Mouse (Mus musculus): Measurements from ENCODE around the gene Cyp1a1. TPM values are rescaled to one million over a fixed set of nuclear protein-coding genes. Genes with fewer than 3 reads are reported as not detected.

Cyp1a1 gene
- total RNA-seq, 2 experiments from 2014 or later, result not detected

DNA sequence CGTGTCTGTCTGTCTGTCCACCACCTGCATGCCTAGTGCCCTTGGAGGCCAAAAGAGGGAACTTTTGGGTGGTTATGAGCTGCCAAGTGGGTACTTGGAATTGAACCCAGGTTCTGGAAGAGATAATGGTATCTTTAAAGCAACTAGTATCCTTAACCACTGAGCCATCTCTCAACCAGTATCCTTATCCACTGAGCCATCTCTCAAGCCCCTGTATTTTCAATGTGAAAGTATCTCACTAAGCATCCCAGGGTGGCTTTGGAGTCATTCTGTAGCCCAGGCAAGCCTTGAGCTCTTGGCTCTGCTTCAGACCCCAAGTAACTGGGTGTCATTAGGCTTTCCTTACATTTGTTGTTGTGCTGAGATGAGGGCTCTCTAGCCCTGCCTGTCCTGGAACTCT, 32.8 kb upstream of the Cyp1a1 start:
- DNase-seq, result no peak
- intact Hi-C loops (cut with DNase I), result loop anchor here (1.0 to 5.0 kb wide), 4 partner anchors 26 to 168 kb away; partner anchors contain the start of gene Cox5a

DNA sequence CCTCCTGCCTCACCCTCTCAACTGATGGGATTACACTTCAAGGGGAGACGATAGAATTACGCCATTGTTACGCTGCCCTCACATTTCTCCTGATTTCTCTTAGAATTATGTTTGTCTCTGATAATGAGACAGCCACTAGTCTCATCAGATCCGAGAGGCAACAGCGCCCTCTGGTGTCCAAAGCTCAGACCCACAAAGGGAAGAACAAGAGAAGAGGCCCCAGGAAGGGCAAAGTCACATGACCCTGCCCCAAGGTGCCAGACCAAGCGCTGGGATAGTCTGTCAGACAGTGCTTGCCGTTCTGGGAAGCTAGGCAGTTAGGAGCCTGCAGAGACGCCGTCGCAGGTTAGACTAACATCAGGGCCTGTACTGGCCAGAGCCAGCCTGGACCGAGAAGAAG, 32.0 kb upstream of the Cyp1a1 start:
- intact Hi-C loops (cut with DNase I), result loop anchor here (1.0 to 5.0 kb wide), 4 partner anchors 26 to 168 kb away; partner anchors contain the start of gene Cox5a
- DNase-seq, result peak; percentile 95 to 98

GRCm38 (mm10) chr9:57656631-57657350, 30.9 kb upstream of the Cyp1a1 start:
- intact Hi-C loops (cut with DNase I), result loop anchor here (5.0 kb wide), 2 partner anchors 134 to 169 kb away; partner anchors contain the start of gene Cox5a
- DNase-seq, result peak in 1 of 2 experiments; percentile 47

DNA sequence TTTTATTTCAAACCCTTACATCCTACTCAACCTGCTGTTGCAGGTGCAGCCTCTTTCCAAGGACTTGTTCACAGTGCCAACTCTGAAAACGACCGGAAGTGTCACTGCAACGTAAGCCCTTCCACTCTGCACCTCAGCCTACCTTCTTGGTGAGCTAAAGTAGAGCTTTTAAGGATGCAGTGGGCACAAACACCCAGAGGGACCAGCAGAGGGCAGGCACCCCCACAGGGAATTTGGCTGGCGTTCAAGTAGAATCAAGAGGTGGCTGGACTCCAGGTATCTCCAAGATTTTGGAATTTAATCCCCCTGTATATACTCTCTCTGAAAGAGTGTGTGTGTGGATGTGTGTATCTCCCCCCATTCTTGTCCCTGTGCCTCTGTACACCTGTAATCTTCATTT, 29.9 kb upstream of the Cyp1a1 start:
- intact Hi-C loops (cut with DNase I), result loop anchor here (5.0 kb wide), 2 partner anchors 136 to 171 kb away; partner anchors contain the start of gene Cox5a
- no peak for DNase-seq

GRCm38 (mm10) chr9:57658970-57659369, 28.8 kb upstream of the Cyp1a1 start:
- intact Hi-C loops (cut with DNase I), result loop anchor here (1.0 to 5.0 kb wide), 3 partner anchors 85 to 172 kb away; partner anchors contain the start of gene Cox5a
- no peak for DNase-seq

GRCm38 (mm10) chr9:57659774-57660173, 28.0 kb upstream of the Cyp1a1 start:
- DNase-seq, result peak; percentile 85 to 90
- intact Hi-C loops (cut with DNase I), result loop anchor here (1.0 to 5.0 kb wide), 4 partner anchors 85 to 338 kb away; partner anchors contain the start of gene Cox5a

GRCm38 (mm10) chr9:57660501-57660900, 27.2 kb upstream of the Cyp1a1 start:
- intact Hi-C loops (cut with DNase I), result loop anchor here (5.0 kb wide), 1 partner anchor 337 kb away; no protein-coding TSS in a partner anchor
- no peak for DNase-seq

DNA sequence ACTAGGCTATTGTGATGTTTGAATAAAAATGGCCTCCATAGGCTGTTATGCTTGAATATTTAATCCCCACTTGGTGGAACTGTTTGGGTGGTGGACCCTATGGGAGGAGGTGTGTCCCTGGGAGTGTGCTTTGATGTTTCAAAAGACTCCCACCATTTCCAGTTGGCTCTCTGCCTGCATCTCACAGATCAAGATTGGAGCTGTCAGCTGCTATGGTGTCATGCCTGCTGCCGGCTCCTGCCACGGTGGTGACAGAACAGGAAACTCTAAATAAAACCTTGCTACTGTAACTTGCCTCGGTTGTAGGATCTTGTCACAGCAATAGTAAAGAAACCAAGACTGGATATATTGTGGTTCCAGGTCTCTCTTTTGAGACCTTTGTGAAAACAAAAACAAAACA, 26.2 kb upstream of the Cyp1a1 start:
- DNase-seq, result no peak
- intact Hi-C loops (cut with DNase I), result loop anchor here (5.0 kb wide), 1 partner anchor 336 kb away; no protein-coding TSS in a partner anchor

GRCm38 (mm10) chr9:57664616-57665015, 23.1 kb upstream of the Cyp1a1 start:
- DNase-seq, result no peak
- intact Hi-C loops (cut with DNase I), result loop anchor here (5.0 kb wide), 2 partner anchors 43 to 333 kb away; partner anchors contain the start of gene Edc3

DNA sequence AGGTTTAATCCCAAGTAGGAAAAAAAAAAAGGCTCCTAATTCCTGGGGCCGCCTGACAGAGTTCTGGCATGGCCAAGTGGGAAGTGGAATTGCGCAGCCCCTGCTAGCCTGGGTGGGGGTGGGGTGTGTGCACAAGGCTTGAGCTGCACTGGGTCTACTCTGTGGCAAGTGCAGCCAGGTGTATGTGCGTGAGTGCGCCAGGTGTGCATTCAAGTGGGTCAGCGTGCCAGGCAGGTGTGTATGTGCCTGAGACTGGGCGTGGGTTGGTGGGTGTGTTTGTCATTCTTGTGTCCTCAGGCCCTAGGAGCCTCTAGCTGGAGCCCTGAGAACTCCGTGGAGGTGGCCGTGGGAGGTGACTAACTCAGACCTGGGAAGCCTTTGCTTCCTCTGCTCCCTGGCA, 21.2 kb upstream of the Cyp1a1 start:
- intact Hi-C loops (cut with DNase I), result loop anchor here (5.0 kb wide), 1 partner anchor 41 kb away; the partner anchor contains the start of gene Edc3
- DNase-seq, result no peak

- intact Hi-C loops (cut with DNase I), result loop anchor here (5.0 kb wide), 1 partner anchor 40 kb away; the partner anchor contains the start of gene Edc3
- no peak for DNase-seq
Observed at GRCm38 (mm10) chr9:57667136-57667535, 20.6 kb upstream of the Cyp1a1 start.

DNA sequence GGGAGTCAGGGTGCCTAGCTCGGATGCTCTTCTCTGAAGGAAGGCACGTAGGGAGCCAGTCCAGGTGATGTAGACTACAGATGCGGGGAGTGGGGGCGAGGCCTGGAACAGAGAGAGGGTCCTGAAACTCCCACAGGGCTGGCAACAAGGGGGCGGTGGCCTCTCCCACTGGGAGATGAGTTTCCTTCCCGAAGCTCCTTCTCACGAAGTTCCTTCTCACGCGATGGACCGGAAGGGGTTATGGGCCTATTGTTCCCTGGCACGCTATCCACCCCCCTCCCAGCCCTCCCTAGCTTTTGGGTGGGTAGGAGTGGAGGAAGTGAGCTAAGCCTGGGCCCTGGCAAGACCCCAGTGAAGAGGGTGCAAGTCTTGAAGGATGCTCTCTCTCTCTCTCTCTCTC, 19.9 kb upstream of the Cyp1a1 start:
- DNase-seq, result no peak
- intact Hi-C loops (cut with DNase I), result loop anchor here (5.0 kb wide), 1 partner anchor 39 kb away; the partner anchor contains the start of gene Edc3

- no peak for DNase-seq
- intact Hi-C loops (cut with DNase I), result loop anchor here (5.0 kb wide), 1 partner anchor 39 kb away; the partner anchor contains the start of gene Edc3
Observed at GRCm38 (mm10) chr9:57668277-57668676, 19.5 kb upstream of the Cyp1a1 start.

- intact Hi-C loops (cut with DNase I), result loop anchor here (5.0 kb wide), 1 partner anchor 38 kb away; the partner anchor contains the start of gene Edc3
- DNase-seq, result no peak
Observed at GRCm38 (mm10) chr9:57669566-57669965, 18.2 kb upstream of the Cyp1a1 start.

- intact Hi-C loops (cut with DNase I), result no loop called here
- no peak for DNase-seq
Observed at GRCm38 (mm10) chr9:57671037-57671436, 16.7 kb upstream of the Cyp1a1 start.

DNA sequence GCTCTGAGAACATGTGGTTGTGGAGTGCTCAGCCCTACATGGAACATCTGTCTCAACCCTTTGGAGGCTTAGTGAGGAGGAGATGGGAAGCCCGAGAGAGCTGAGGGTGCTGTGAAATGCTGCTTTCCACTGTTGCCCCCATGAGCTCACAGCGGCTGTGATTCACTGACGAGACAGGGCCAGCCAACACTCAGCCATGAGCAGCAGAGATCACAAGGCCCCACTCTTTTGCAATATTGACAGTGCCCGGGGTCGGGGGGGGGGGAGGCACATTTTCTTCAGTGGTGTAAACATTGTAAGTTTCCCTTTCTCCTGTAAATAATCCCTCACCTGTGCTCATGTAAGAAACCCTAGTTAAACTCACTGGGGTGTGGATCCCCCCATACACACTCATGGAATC, 16.2 kb upstream of the Cyp1a1 start:
- intact Hi-C loops (cut with DNase I), result no loop called here
- no peak for DNase-seq

- intact Hi-C loops (cut with DNase I), result no loop called here
- no peak for DNase-seq
Observed at GRCm38 (mm10) chr9:57681411-57681810, 6.3 kb upstream of the Cyp1a1 start.

GRCm38 (mm10) chr9:57683520-57683919, 4.2 kb upstream of the Cyp1a1 start, which contains the start of gene Cyp1a2:
Gene Cyp1a2, minus strand, starts transcription at chr9:57683703.
- intact Hi-C loops (cut with DNase I), result no loop called here
- DNase-seq, result no peak

GRCm38 (mm10) chr9:57686011-57686410, 1.7 kb upstream of the Cyp1a1 start:
- DNase-seq, result no peak
- intact Hi-C loops (cut with DNase I), result no loop called here

DNA sequence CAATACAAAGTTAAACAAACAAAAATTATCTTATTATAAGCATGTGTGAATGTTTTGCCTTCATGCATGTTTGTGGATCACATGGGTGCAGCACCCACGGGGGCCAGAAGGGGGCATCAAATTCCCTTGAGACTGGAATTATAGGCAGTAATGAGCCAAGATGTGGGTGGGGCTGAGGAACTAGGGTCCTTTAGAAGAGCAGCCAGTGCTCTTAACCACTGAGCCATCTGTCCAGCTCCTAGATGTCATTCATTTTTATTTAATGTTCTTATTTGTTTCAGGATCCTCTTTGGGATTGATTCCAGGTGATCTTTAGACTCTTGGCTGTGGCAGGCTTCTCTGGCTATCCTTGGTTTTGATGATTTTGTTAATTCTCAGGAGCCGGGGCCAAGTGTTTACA, 430 bp downstream of the Cyp1a1 start:
- no peak for DNase-seq
- intact Hi-C loops (cut with DNase I), result no loop called here

DNA sequence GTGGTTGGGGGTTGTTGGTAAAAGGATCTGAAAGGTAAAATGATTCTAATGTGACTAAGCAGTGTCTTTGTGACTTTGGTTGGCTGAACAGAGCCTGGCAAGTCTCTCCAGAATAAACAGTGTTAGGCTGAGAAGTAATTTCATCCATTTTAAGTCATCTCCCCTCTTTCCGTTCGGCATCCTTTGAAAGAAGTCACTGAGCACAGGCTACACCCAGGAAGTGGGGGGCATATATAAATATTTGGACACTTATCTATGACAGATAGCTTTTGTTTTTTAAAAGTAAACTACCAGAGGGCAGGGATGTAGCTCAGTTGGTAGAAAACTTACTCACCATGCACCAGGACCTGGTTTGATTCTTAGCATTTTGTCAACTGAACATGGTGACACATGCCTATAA, 878 bp downstream of the Cyp1a1 start:
- intact Hi-C loops (cut with DNase I), result no loop called here
- no peak for DNase-seq

GRCm38 (mm10) chr9:57694108-57694507, 6.4 kb downstream of the Cyp1a1 start:
- DNase-seq, result no peak
- intact Hi-C loops (cut with DNase I), result no loop called here
